Mouse (Mus musculus) heart, postnatal 14 days (tissue): ENCODE data around the gene Dalrd3. TPM values are rescaled to one million over a fixed set of nuclear protein-coding genes. Genes with fewer than 3 reads are reported as not detected.
A peak's percentile ranks its signal among the peaks of the same experiment; 100 is the strongest.

Source experiments
- DNase-seq, 2 experiments: peaks; one replicate each; pipeline ENCODE4 v3.0.0; 2021 to 2022
- intact Hi-C: fragments of 180-260 bp; cut with DNase I; formaldehyde crosslinking; loops from one replicate; pipeline ENCODE4 v1.15.1; 2025
- long read RNA-seq, 2 experiments: library from polyadenylated mRNA; stranded (forward); transcript quantifications; one replicate each; pipeline ENCODE4 v2.0.0; 2021
- total RNA-seq, 2 experiments: library from RNA; stranded (reverse); gene quantifications; 2 replicates each; pipeline ENCODE4 v1.2.3; 2021

Dalrd3 gene
- 10 to 100 TPM; 18.7 to 21.4 TPM for total RNA-seq
- long read RNA-seq, experiment 1, transcript Dalrd3-201 (12 exons, 1,746 nt): major isoform, 16 of 29 reads
- long read RNA-seq, experiment 1, partial matches to known transcripts: 6 of 29 reads
- long read RNA-seq, experiment 1, other reads (novel, unspliced or antisense): 7 of 29 reads
- long read RNA-seq, experiment 2, transcript Dalrd3-201 (12 exons, 1,746 nt): major isoform, 12 of 21 reads
- long read RNA-seq, experiment 2, partial matches to known transcripts: 3 of 21 reads
- long read RNA-seq, experiment 2, other reads (novel, unspliced or antisense): 6 of 21 reads

GRCm38 (mm10) chr9:108569381-108570206 is at the start of gene Dalrd3:
Gene Dalrd3 (plus strand): TSS chr9:108569886.
- peak; percentile 87 to 89 for DNase-seq
- intact Hi-C loops: loop anchor here (5.0 kb wide), 1 partner anchor 52 kb away; the partner anchor contains the start of gene Qrich1

- intact Hi-C loops: loop anchor here (5.0 kb wide), 1 partner anchor 36 kb away; no protein-coding TSS in a partner anchor
- DNase-seq: no peak
Measured at GRCm38 (mm10) chr9:108521604-108522003, 48.1 kb upstream of the Dalrd3 start.

- DNase-seq: no peak
Measured at GRCm38 (mm10) chr9:108523341-108523740, 46.3 kb upstream of the Dalrd3 start.

GRCm38 (mm10) chr9:108525400-108525799 is 44.3 kb upstream of the Dalrd3 start:
- intact Hi-C loops: no loop called here
- DNase-seq: no peak

More at GRCm38 (mm10) chr9:108523341-108523740, 46.3 kb upstream of the Dalrd3 start:
- intact Hi-C loops: loop anchor here (5.0 kb wide), 1 partner anchor 34 kb away; no protein-coding TSS in a partner anchor

- DNase-seq: no peak
- intact Hi-C loops: no loop called here
Measured at GRCm38 (mm10) chr9:108530954-108531353, 38.7 kb upstream of the Dalrd3 start.

GRCm38 (mm10) chr9:108531496-108531895 is 38.2 kb upstream of the Dalrd3 start:
- intact Hi-C loops: no loop called here

GRCm38 (mm10) chr9:108540846-108541245 is 28.8 kb upstream of the Dalrd3 start:
- intact Hi-C loops: no loop called here

More at GRCm38 (mm10) chr9:108531496-108531895, 38.2 kb upstream of the Dalrd3 start:
- DNase-seq: no peak

GRCm38 (mm10) chr9:108545986-108546385 is 23.7 kb upstream of the Dalrd3 start:
- DNase-seq: no peak
- intact Hi-C loops: no loop called here

More at GRCm38 (mm10) chr9:108540846-108541245, 28.8 kb upstream of the Dalrd3 start:
- no peak for DNase-seq

- DNase-seq: no peak
- intact Hi-C loops: no loop called here
Measured at GRCm38 (mm10) chr9:108546875-108547274, 22.8 kb upstream of the Dalrd3 start.

- intact Hi-C loops: loop anchor here (5.0 kb wide), 1 partner anchor 37 kb away; no protein-coding TSS in a partner anchor
- DNase-seq: no peak
Measured at GRCm38 (mm10) chr9:108559169-108559568, 10.5 kb upstream of the Dalrd3 start.

- DNase-seq: peak; percentile 93 to 98
- intact Hi-C loops: no loop called here
Measured at GRCm38 (mm10) chr9:108560227-108560841, 9.4 kb upstream of the Dalrd3 start, which contains the start of gene Impdh2. Gene Impdh2 (plus strand): TSS chr9:108560286.

- DNase-seq: no peak
- intact Hi-C loops: no loop called here
Measured at GRCm38 (mm10) chr9:108563671-108564070, 6.0 kb upstream of the Dalrd3 start.

- no peak for DNase-seq
- intact Hi-C loops: no loop called here
Measured at GRCm38 (mm10) chr9:108564131-108564530, 5.6 kb upstream of the Dalrd3 start.

- no peak for DNase-seq
- intact Hi-C loops: loop anchor here (5.0 kb wide), 1 partner anchor 49 kb away; the partner anchor contains the start of gene Qrich1
Measured at GRCm38 (mm10) chr9:108565881-108566814, 3.5 kb upstream of the Dalrd3 start.

- intact Hi-C loops: loop anchor here (5.0 kb wide), 1 partner anchor 50 kb away; the partner anchor contains the start of gene Qrich1
- peak; percentile 95 to 97 for DNase-seq
Measured at GRCm38 (mm10) chr9:108566815-108567776, 2.6 kb upstream of the Dalrd3 start, which contains the start of gene Ndufaf3. Gene Ndufaf3 (minus strand): TSS chr9:108567434.

GRCm38 (mm10) chr9:108567931-108568419 is 1.7 kb upstream of the Dalrd3 start:
- peak in 1 of 2 experiments; percentile 39 for DNase-seq
- intact Hi-C loops: loop anchor here (5.0 kb wide), 1 partner anchor 51 kb away; the partner anchor contains the start of gene Qrich1

GRCm38 (mm10) chr9:108568511-108568921 is 1.2 kb upstream of the Dalrd3 start:
- intact Hi-C loops: loop anchor here (5.0 kb wide), 1 partner anchor 51 kb away; the partner anchor contains the start of gene Qrich1
- no peak for DNase-seq
